Mouse (Mus musculus) layer of hippocampus, adult 9-11 months (tissue): ENCODE data around the gene Gm20661.
"Not testable (repeated sequence)": the region's sequence is repeated elsewhere in the genome, so short reads cannot be mapped to it uniquely, and the experiment has no call there.

ENCODE experiments used
- DNase-seq: peaks from one replicate; pipeline ENCODE4 v3.0.0; 2022

Gm20661 gene

GRCm38 (mm10) chr9:108001922-108002770 is 19.3 kb downstream of the Gm20661 start, which contains the start of gene Ip6k1:
Ip6k1 (plus strand) TSS chr9:108002501.
- peak; percentile 100 for DNase-seq

GRCm38 (mm10) chr9:108002778-108003530 is 20.1 kb downstream of the Gm20661 start:
- no peak for DNase-seq

- DNase-seq: no peak
Measured at GRCm38 (mm10) chr9:108003531-108003890, 20.7 kb downstream of the Gm20661 start.

GRCm38 (mm10) chr9:108008041-108008440 is 25.2 kb downstream of the Gm20661 start:
- DNase-seq: no peak

DNA sequence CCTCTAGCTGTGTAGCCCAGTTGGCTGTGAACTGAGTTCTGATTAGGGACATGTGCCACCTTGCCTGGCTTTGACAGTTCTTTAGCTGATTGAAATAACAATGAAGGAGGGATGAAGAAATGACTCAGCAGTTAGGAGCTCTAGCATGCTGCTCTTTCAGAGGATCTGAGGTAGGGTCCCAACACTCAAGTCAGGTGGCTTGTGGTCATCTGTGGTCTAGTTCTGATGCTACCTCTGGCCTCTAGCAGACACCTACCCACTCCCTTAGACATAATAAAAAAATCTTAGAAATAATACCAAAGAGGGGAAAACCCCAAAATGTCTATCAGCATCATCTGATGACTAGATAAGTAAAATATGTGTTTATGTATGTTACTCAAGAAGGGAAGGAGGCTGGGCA is 27.5 kb downstream of the Gm20661 start:
- DNase-seq: no peak

DNA sequence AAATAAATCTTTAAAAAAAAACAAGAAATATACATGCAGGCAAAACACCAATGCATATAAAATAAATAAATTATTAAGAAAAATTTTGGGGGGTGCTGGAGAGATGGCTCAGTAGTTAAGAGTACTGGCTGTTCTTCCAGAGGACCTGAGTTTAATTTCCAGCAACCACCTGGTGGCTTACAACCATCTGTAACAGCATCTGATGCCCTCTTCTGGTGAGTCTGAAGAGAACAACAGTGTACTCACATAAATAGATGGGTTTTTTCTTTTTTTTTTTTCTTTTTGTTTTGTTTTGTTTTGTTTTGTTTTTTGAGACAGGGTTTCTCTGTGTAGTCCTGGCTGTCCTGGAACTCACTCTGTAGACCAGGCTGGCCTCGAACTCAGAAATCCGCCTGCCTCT is 30.7 kb downstream of the Gm20661 start:
- DNase-seq: not testable (repeated sequence)

DNA sequence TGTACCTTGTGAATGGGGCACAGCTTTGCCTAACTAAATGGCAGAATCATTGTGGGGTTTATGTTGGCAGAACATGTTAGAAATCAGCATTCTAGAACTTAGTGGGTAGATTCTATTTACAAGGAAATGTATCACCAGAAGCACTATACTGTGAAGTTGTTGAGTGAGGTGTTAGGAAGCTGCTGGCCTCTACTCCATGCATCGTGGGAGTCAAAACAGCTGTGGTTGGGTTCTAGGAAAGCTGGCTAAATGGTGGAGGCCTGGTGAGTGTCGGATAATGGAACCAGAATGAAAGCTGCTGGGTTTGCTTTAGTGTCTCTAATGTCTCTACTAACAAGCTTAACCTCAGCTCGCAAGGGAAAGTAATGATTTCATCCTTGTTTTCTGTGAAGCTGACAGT is 34.3 kb downstream of the Gm20661 start:
- no peak for DNase-seq

DNA sequence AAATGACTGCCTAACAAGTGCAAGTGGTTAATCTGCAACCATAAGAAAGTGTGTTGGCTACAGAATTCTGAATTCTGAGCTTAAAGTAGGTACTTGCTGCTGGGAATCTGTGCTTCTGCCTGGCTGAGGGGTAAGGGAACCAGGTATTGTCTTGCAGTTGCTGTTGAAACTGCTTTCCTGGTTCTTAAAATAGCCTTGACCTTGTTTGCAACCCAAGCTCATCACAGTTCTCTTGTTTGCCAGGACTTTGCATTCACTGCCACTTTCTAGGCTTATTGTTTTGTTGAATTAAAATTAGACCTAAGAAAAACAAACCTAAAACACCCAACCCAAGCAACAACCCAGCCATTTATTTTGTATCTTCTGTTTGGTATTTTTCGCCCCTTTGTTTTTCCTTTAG is 37.9 kb downstream of the Gm20661 start:
- no peak for DNase-seq

- no peak for DNase-seq
Measured at GRCm38 (mm10) chr9:108023216-108023615, 40.4 kb downstream of the Gm20661 start.

DNA sequence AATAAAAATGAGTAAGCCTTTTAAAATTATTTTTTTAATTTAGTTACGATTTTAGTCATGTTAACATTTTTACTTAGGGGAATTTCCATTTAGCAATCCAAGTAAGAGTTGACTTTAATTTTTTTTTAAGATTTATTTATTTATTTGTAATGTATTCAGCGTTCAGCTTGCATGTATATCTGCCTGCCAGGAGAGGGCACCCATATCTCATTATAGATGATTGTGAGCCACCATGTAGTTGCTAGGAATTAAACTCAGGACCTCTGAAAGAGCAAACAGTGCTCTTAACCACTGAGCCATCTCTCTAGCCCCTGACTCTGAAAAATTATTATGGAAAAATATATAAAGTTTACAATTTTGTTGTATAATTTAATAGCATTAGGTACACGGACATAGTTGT is 43.7 kb downstream of the Gm20661 start:
- DNase-seq: no peak

DNA sequence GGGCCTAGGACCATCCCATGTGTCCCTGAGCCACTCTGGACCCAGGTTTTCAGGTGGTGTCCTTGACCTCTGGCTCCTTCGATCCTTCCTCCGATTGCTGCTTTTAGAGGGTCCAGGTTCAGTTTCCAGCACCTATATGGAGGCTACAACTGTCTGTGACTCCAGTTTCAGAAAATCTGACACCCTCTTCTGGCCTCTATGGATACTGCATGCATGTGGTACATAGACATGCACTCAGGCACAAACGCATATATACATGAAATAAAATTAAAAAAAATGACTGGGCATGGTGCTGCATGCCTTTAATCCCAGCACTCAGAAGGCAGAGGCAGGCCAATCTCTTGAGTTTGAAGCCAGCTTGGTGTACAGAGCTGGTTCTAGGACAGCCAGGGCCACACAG is 45.0 kb downstream of the Gm20661 start:
- DNase-seq: no peak

GRCm38 (mm10) chr9:108032126-108032525 is 49.3 kb downstream of the Gm20661 start:
- no peak for DNase-seq

GRCm38 (mm10) chr9:108035331-108036156 is 52.7 kb downstream of the Gm20661 start:
- no peak for DNase-seq
